In genomic region chr9:54764561-54765217, GRCm38 (mm10) we compare ENCODE assay signal across 8 mouse cellular contexts. TPM values are rescaled to one million over a fixed set of nuclear protein-coding genes. Genes with fewer than 3 reads are reported as not detected.
DNase-seq lines count a peak whose midpoint lies in the region; ATAC-seq and TF ChIP-seq lines count a peak whose summit lies in the region.

Gene Crabp1 (plus strand): TSS chr9:54764748.

- no peak within 1 kb of the TSS for H3K27ac ChIP-seq in layer of hippocampus, adult 2 months
- no peak within 1 kb of the TSS for H3K27ac ChIP-seq in forebrain, embryonic 14.5 days (ENCODE audit: low read depth, low read length)
- H3K27ac ChIP-seq in liver, postnatal 0 days (ENCODE audit: low read depth): no peak within 1 kb of the TSS

- peaks cover 21% of the 10 kb centered on the region for H3K4me1 ChIP-seq in forebrain, embryonic 14.5 days (ENCODE audit: control insufficient read depth, insufficient read depth, low read length)
- no peaks in the 10 kb centered on the region; the same call in 1 of the 2 replicates for H3K4me1 ChIP-seq in liver, postnatal 0 days (ENCODE audit: insufficient read depth)

- peaks cover 41% of the 10 kb centered on the region for H3K27me3 ChIP-seq in forebrain, embryonic 14.5 days (replicated peaks; ENCODE audit: control insufficient read depth, insufficient read depth, low read length)
- H3K27me3 ChIP-seq in liver, postnatal 0 days (ENCODE audit: insufficient read depth, low read length): peaks cover 60% of the 10 kb centered on the region

- H3K4me3 ChIP-seq in layer of hippocampus, adult 2 months: peak within 1 kb of the TSS; percentile 34; the same call in 1 of the 2 replicates
- H3K4me3 ChIP-seq in forebrain, embryonic 14.5 days (ENCODE audit: low read depth, low read length): peak within 1 kb of the TSS; percentile 30
- H3K4me3 ChIP-seq in liver, postnatal 0 days (ENCODE audit: low read depth, low read length): 0 out of 2 replicates have a peak within 1 kb of the TSS, but pooled peaks have one; percentile 17

- peak; percentile 58 for ATAC-seq in forebrain, embryonic 14.5 days
- ATAC-seq in liver, postnatal 0 days: no peak

- TF ChIP-seq POLR2A in brain, embryonic 14.5 days (IDR thresholded peaks at IDR 0.05; ENCODE audit: borderline replicate concordance, extremely low read depth, insufficient read depth, insufficient read length, poor library complexity, severe bottlenecking): no peak

- H3K4me2 ChIP-seq in forebrain, embryonic 14.5 days (ENCODE audit: low read length): peak within 1 kb of the TSS; percentile 68
- peak within 1 kb of the TSS; percentile 1; the same call in 1 of the 2 replicates for H3K4me2 ChIP-seq in liver, postnatal 0 days (ENCODE audit: low read depth, low read length)

- H3K36me3 ChIP-seq in forebrain, embryonic 14.5 days (ENCODE audit: control insufficient read depth, insufficient read depth, low read length): no peaks in the 10 kb centered on the region
- H3K36me3 ChIP-seq in liver, postnatal 0 days (replicated peaks; ENCODE audit: insufficient read depth, low read length): no peaks in the 10 kb centered on the region

- no peaks in the 10 kb centered on the region for H3K9me3 ChIP-seq in forebrain, embryonic 14.5 days (replicated peaks; ENCODE audit: control insufficient read depth, low read length)
- H3K9me3 ChIP-seq in liver, postnatal 0 days (ENCODE audit: low read length): no peaks in the 10 kb centered on the region

- no peak for TF ChIP-seq CTCF in layer of hippocampus, adult 2 months (conservative IDR thresholded peaks at IDR 0.05)
- TF ChIP-seq CTCF in brain, embryonic 14.5 days (IDR thresholded peaks at IDR 0.05; ENCODE audit: borderline replicate concordance, extremely low read depth, insufficient read depth, insufficient read length): no peak
- no peak for TF ChIP-seq CTCF in liver, postnatal 0 days (IDR thresholded peaks at IDR 0.05; ENCODE audit: low read depth)

- DNase-seq in layer of hippocampus, adult 2 months (ENCODE audit: low spot score in 2 of 2): no peak
- DNase-seq in layer of hippocampus, adult 9-10 months (ENCODE audit: low spot score): no peak
- DNase-seq in brain, embryonic 14.5 days (ENCODE audit: low read depth): peak; percentile 48
- peak; percentile 44 for DNase-seq in forebrain, embryonic 14.5 days (ENCODE audit: low spot score)
- DNase-seq in liver, postnatal 0 days: no peak
- DNase-seq in cerebellum, postnatal 14 days: no peak
- DNase-seq in MN1 (ENCODE audit: low spot score): no peak
- no peak for DNase-seq in layer of hippocampus, adult 9-11 months

- H3K9ac ChIP-seq in forebrain, embryonic 14.5 days (ENCODE audit: low read length): peak within 1 kb of the TSS; percentile 17; the same call in 1 of the 2 replicates
- no peak within 1 kb of the TSS for H3K9ac ChIP-seq in liver, postnatal 0 days (replicated peaks)

- no peak for TF ChIP-seq EP300 in liver, postnatal 0 days (IDR thresholded peaks at IDR 0.05; ENCODE audit: low read depth)

- WGBS in forebrain, embryonic 14.5 days: 1% methylated on average over 44 of the region's 45 CpGs
- 4% methylated on average over 40 of the region's 45 CpGs for WGBS in liver, postnatal 0 days (ENCODE audit: insufficient replicate concordance)

RNA-seq across cellular contexts. Expression of gene Crabp1, which starts in this region (rescaled TPM):
- under 1 TPM in 1 of 2 experiments, not detected in 1; 0.93 TPM for total RNA-seq in layer of hippocampus, adult 2 months (2021)
- polyA plus RNA-seq in brain, embryonic 14.5 days (2012; rRNA removed): 112 and 168 TPM in 2 replicates
- polyA plus RNA-seq in forebrain, embryonic 14.5 days (2014; fragmentation: Nextera tagmentation; extraction: Ambion mirVana): 44.7 and 51.7 TPM in 2 replicates
- polyA plus RNA-seq in liver, postnatal 0 days (2015; fragmentation: Nextera tagmentation; extraction: Ambion mirVana): not detected in 2 replicates

Comparison
In these comparisons a context has a peak if more than half of its experiments do, and no peak if none do; other contexts are left out.
1. RNA of gene Crabp1 (polyA plus RNA-seq): 112 to 168 TPM in brain, embryonic 14.5 days and 44.7 to 51.7 TPM in forebrain, embryonic 14.5 days; not detected in liver, postnatal 0 days; every median in the first group is over 10 times any median in the second.
2. DNase-seq: peak in brain, embryonic 14.5 days (single experiment) and forebrain, embryonic 14.5 days (single experiment); none in layer of hippocampus, adult 2 months (0 of 2), layer of hippocampus, adult 9-10 months (single experiment), liver, postnatal 0 days (single experiment), cerebellum, postnatal 14 days (0 of 2), MN1 (single experiment) and layer of hippocampus, adult 9-11 months (single experiment).
3. Peak in every context shown above with its lines, with median percentiles within 50 percentile points of each other: H3K4me3 ChIP-seq.